Mouse (Mus musculus) C2C12 (cell line): ENCODE measurements around the gene Izumo1.

Experiments
- CEBPB ChIP-seq: IDR thresholded peaks from one replicate; pipeline ENCODE4 v1.6.1; 2011; ENCODE audit warnings: low read depth, mild to moderate bottlenecking, control low read depth, moderate library complexity
- CTCF ChIP-seq: IDR thresholded peaks from one replicate; pipeline ENCODE4 v1.5.1; 2011; ENCODE audit not compliant: control insufficient read depth, insufficient read depth, insufficient read length
- MAX ChIP-seq: IDR thresholded peaks from one replicate; pipeline ENCODE4 v1.6.1; 2011; ENCODE audit warnings: mild to moderate bottlenecking, control low read depth

DNA sequence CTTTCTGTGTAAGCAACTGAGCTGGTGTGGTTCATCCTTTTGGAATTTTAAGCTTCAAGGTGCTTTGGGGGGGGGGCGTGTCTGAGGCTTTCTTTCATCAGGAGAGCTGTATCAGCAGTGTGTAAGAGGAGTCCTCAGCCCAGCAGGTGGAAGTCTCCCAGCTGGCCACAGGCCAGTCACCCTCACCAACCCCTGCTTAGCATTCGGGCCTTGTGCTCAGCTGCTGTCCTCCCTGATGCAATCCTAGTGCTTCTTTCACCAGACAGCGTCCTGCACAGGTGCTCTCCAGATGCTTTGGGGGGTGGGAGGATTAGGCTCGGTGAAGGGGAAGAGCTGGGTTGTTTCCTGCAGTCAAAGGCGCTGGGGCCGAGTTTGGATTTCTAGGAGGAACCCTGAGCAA is 5.3 kb upstream of the Izumo1 start:
- TF ChIP-seq CEBPB: no peak
- TF ChIP-seq CTCF: no peak
- TF ChIP-seq MAX: no peak
